Mouse (Mus musculus): ENCODE measurements around the gene Plekhs1. TPM values are rescaled to one million over a fixed set of nuclear protein-coding genes. Genes with fewer than 3 reads are reported as not detected.

Gene Plekhs1
- polyA plus RNA-seq, 1 experiment from 2014 or later, result 0.18 TPM

DNA sequence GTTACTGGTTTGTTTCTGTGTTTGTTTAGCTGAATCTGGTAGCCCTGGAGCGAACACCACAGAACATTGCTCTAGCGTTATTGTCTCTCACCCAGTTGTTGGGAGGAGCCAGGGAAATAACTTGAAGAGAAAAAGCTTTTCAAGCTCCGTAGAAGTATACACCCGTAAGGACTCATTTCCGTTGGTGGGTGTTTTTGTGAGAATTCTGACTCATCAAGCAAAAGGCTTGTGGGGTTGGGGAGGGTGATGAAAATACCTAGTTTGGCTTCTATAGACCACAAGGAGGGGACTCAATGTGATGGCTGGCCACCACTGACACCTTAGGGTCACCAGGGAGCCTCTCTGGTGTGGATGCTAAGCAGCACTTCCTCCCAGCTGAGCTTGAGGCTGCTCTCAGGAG, 10.5 kb upstream of the Plekhs1 start:
- no peak overlapping the region for H3K4me3 ChIP-seq (replicated peaks; ENCODE audit: low read depth, low read length)
- H3K4me2 ChIP-seq (ENCODE audit: low read length), result no peak overlapping the region
- H3K9ac ChIP-seq (replicated peaks; ENCODE audit: low read length), result no peak overlapping the region
- no peaks in the 10 kb centered on the region for H3K27me3 ChIP-seq (ENCODE audit: control insufficient read depth, insufficient read depth, low read length)
- no peaks in the 10 kb centered on the region for H3K36me3 ChIP-seq (ENCODE audit: control insufficient read depth, insufficient read depth, low read length)
- no peaks in the 10 kb centered on the region for H3K4me1 ChIP-seq (ENCODE audit: control insufficient read depth, insufficient read depth, low read length)
- no peak for ATAC-seq (ENCODE audit: low FRiP score, low TSS enrichment)
- no peak overlapping the region for H3K27ac ChIP-seq (replicated peaks; ENCODE audit: low read depth, low read length)
- WGBS, result 91% methylated on average over 5 of the region's 5 CpGs
- DNase-seq, result no peak
- no peaks in the 10 kb centered on the region for H3K9me3 ChIP-seq (ENCODE audit: control insufficient read depth, low read length)

DNA sequence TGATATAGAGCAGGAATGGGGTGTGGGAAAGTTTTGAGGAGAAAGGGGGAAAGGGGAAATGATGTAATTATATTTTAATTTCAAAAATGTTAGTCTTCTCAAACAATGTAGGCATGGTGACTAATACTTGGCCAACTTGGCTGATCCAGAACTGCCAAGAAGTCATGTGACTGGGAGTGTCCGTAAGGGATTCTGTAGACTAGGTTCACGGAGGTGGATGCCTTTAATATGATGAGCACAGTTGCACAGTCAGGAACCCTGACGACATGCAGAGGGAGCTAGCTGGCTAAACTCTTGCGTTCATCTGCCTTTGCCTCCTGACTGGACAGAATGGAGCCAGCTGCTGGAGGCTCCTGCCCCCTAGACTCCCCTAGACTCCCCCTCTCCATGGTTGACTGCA, 9.6 kb upstream of the Plekhs1 start:
- Histone ChIP-seq H3K4me3 (replicated peaks; ENCODE audit: low read depth, low read length) (no peak overlapping the region), H3K27ac (replicated peaks; ENCODE audit: low read depth, low read length) (no peak overlapping the region), H3K9me3 (ENCODE audit: control insufficient read depth, low read length) (no peaks in the 10 kb centered on the region), H3K36me3 (ENCODE audit: control insufficient read depth, insufficient read depth, low read length) (no peaks in the 10 kb centered on the region), H3K4me1 (ENCODE audit: control insufficient read depth, insufficient read depth, low read length) (no peaks in the 10 kb centered on the region), H3K9ac (replicated peaks; ENCODE audit: low read length) (no peak overlapping the region), H3K4me2 (ENCODE audit: low read length) (no peak overlapping the region), H3K27me3 (ENCODE audit: control insufficient read depth, insufficient read depth, low read length) (no peaks in the 10 kb centered on the region)
- ATAC-seq (ENCODE audit: low FRiP score, low TSS enrichment) (no peak), DNase-seq (no peak)
- 70% methylated on average over 4 of the region's 4 CpGs for WGBS

DNA sequence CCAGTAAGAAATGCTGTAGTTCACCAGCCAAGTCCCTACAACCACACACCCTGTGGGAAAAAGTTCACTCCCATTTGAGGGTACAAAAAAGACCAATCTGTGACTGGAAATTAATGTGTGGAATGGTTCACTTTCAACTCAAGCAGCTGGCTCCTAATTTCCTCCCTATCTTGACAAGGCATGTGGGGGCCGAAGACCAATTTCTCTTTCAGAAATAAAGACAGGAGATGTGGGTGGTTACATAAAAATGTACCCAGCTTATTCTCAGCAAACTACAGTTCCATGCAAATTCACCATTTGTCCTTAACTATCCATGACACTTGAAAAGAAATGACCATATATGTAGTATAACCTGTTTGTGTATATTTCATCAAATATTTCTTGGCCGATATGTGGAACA, 9.0 kb upstream of the Plekhs1 start:
- no peak overlapping the region for H3K27ac ChIP-seq (replicated peaks; ENCODE audit: low read depth, low read length)
- H3K9ac ChIP-seq (replicated peaks; ENCODE audit: low read length), result no peak overlapping the region
- no peak overlapping the region for H3K4me2 ChIP-seq (ENCODE audit: low read length)
- DNase-seq (no peak), ATAC-seq (ENCODE audit: low FRiP score, low TSS enrichment) (no peak)
- H3K4me3 ChIP-seq (replicated peaks; ENCODE audit: low read depth, low read length), result no peak overlapping the region
- H3K36me3 ChIP-seq (ENCODE audit: control insufficient read depth, insufficient read depth, low read length), result no peaks in the 10 kb centered on the region
- no peaks in the 10 kb centered on the region for H3K4me1 ChIP-seq (ENCODE audit: control insufficient read depth, insufficient read depth, low read length)
- no peaks in the 10 kb centered on the region for H3K9me3 ChIP-seq (ENCODE audit: control insufficient read depth, low read length)
- WGBS, result 92% methylated on average over 2 of the region's 2 CpGs
- no peaks in the 10 kb centered on the region for H3K27me3 ChIP-seq (ENCODE audit: control insufficient read depth, insufficient read depth, low read length)

DNA sequence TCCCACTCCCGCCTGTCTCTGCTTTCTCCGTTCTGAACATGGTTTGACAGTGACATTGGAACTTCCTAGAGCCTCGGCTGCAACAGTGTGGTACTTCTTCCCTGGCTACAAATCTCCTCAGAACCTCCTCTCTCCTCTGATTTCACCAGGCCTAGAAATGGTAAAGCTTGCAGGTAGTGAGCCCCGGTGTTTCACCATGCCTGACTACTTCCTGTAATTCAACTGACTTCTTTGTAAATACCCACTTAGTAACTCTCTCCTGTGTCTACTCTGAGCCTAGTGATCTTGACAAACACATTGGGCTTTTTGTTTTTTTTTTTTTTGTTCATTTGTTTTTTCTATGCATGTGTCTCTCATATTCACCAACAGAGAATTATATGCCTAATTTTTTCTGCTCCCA, 6.6 kb upstream of the Plekhs1 start:
- Histone ChIP-seq H3K27ac (replicated peaks; ENCODE audit: low read depth, low read length) (no peak overlapping the region), H3K4me2 (ENCODE audit: low read length) (no peak overlapping the region), H3K4me3 (replicated peaks; ENCODE audit: low read depth, low read length) (no peak overlapping the region), H3K9ac (replicated peaks; ENCODE audit: low read length) (no peak overlapping the region), H3K36me3 (ENCODE audit: control insufficient read depth, insufficient read depth, low read length) (no peaks in the 10 kb centered on the region), H3K27me3 (ENCODE audit: control insufficient read depth, insufficient read depth, low read length) (no peaks in the 10 kb centered on the region), H3K9me3 (ENCODE audit: control insufficient read depth, low read length) (no peaks in the 10 kb centered on the region), H3K4me1 (ENCODE audit: control insufficient read depth, insufficient read depth, low read length) (no peaks in the 10 kb centered on the region)
- no peak for ATAC-seq (ENCODE audit: low FRiP score, low TSS enrichment)
- WGBS, result 91% methylated on average over 4 of the region's 4 CpGs
- DNase-seq, result no peak

DNA sequence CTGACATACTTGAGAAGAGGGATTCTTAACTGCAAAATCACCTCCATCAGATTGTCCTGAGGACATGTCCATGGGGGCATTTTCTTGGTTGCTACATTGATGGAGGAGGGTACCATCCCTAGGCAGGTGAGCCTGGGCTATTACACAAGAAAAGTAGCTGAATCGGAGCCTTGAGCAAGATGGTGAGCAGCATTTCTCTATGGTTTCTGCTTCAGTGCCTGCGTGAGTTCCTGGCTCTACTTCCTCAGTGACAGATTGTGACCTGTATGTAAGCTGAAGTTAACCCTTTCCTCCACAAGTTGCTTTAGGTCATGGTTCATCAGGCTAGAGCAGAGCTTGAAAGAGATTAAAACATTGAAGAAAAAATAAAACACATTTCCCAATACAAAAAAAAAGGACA, 6.1 kb upstream of the Plekhs1 start:
- H3K9ac ChIP-seq (replicated peaks; ENCODE audit: low read length), result no peak overlapping the region
- H3K4me1 ChIP-seq (ENCODE audit: control insufficient read depth, insufficient read depth, low read length), result no peaks in the 10 kb centered on the region
- no peak overlapping the region for H3K4me2 ChIP-seq (ENCODE audit: low read length)
- no peak overlapping the region for H3K4me3 ChIP-seq (replicated peaks; ENCODE audit: low read depth, low read length)
- H3K27ac ChIP-seq (replicated peaks; ENCODE audit: low read depth, low read length), result no peak overlapping the region
- ATAC-seq (ENCODE audit: low FRiP score, low TSS enrichment) (no peak), DNase-seq (no peak)
- H3K27me3 ChIP-seq (ENCODE audit: control insufficient read depth, insufficient read depth, low read length), result no peaks in the 10 kb centered on the region
- H3K9me3 ChIP-seq (ENCODE audit: control insufficient read depth, low read length), result no peaks in the 10 kb centered on the region
- 38% methylated on average over 2 of the region's 2 CpGs for WGBS
- H3K36me3 ChIP-seq (ENCODE audit: control insufficient read depth, insufficient read depth, low read length), result no peaks in the 10 kb centered on the region

DNA sequence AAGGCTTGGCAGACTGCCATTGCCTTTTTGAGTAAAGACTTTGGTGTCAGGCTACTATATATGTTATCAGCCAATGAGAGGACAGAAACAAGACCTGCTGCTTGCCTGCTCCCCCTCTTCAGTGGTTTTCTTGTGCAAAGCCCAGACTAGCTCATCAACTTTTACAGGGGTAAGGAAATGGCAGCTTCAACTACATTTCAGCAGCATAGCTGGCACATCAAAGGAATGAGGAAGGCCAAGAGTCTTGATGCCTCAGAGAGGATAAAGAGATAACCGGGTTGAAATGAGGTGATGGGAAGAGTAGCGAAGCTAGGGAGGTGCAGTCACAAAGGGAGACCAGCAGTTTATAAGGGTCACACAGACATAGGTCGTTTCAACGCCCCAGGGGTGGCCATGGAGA, 3.9 kb upstream of the Plekhs1 start:
- H3K4me3 ChIP-seq (replicated peaks; ENCODE audit: low read depth, low read length), result no peak overlapping the region
- H3K4me2 ChIP-seq (ENCODE audit: low read length), result no peak overlapping the region
- WGBS, result 83% methylated on average over 4 of the region's 4 CpGs
- no peak overlapping the region for H3K9ac ChIP-seq (replicated peaks; ENCODE audit: low read length)
- ATAC-seq (ENCODE audit: low FRiP score, low TSS enrichment), result no peak
- no peaks in the 10 kb centered on the region for H3K36me3 ChIP-seq (ENCODE audit: control insufficient read depth, insufficient read depth, low read length)
- H3K9me3 ChIP-seq (ENCODE audit: control insufficient read depth, low read length), result no peaks in the 10 kb centered on the region
- no peak for DNase-seq
- H3K4me1 ChIP-seq (ENCODE audit: control insufficient read depth, insufficient read depth, low read length), result no peaks in the 10 kb centered on the region
- no peak overlapping the region for H3K27ac ChIP-seq (replicated peaks; ENCODE audit: low read depth, low read length)
- no peaks in the 10 kb centered on the region for H3K27me3 ChIP-seq (ENCODE audit: control insufficient read depth, insufficient read depth, low read length)

DNA sequence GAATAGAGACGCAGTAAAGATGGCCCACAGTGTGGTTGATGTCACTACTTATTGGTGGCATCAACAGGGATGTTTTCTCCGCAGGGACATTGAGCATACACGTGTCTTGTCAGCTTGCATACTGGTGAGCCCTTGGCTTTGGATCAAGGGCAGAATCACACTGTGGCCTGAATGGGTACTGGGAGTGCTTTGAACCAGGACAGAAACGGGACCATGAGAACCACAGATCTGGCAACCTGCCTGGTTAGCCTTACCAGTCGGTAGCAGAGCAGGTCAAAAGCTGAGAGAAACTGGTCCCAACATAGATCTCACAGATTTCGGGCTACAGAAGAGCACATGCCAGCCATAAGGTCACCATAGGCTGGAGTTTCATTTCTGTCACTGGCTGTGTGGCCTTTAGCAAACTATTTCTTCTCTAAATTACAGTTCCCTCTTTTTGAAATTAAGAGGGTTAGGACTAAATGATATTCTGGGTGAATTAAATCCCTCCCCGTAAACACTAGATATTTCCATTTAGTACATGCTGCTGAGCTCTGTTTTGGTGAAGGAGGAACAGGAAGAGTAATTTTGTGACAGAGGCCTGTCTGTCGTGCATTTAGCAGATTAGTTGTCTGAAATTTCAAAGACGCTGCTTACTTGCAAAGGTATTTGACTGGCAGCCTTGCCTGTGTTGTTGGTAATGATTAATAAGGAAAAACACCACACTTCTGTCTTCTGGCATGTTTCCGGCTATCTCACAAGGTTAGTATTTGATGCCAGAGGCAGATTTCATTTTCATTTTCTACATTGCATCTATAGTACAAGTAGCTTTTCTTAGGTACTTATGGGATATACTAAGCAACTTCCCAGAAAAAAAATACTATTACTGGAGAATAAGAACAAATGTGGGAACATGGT, 2.0 kb upstream of the Plekhs1 start:
- no peaks in the 10 kb centered on the region for H3K27me3 ChIP-seq (ENCODE audit: control insufficient read depth, insufficient read depth, low read length)
- DNase-seq, result no peak
- no peak overlapping the region for H3K4me3 ChIP-seq (replicated peaks; ENCODE audit: low read depth, low read length)
- H3K36me3 ChIP-seq (ENCODE audit: control insufficient read depth, insufficient read depth, low read length), result no peaks in the 10 kb centered on the region
- ATAC-seq (ENCODE audit: low FRiP score, low TSS enrichment), result no peak
- H3K4me1 ChIP-seq (ENCODE audit: control insufficient read depth, insufficient read depth, low read length), result no peaks in the 10 kb centered on the region
- no peaks in the 10 kb centered on the region for H3K9me3 ChIP-seq (ENCODE audit: control insufficient read depth, low read length)
- no peak overlapping the region for H3K9ac ChIP-seq (replicated peaks; ENCODE audit: low read length)
- H3K4me2 ChIP-seq (ENCODE audit: low read length), result no peak overlapping the region
- 87% methylated on average over 10 of the region's 10 CpGs for WGBS
- no peak overlapping the region for H3K27ac ChIP-seq (replicated peaks; ENCODE audit: low read depth, low read length)

DNA sequence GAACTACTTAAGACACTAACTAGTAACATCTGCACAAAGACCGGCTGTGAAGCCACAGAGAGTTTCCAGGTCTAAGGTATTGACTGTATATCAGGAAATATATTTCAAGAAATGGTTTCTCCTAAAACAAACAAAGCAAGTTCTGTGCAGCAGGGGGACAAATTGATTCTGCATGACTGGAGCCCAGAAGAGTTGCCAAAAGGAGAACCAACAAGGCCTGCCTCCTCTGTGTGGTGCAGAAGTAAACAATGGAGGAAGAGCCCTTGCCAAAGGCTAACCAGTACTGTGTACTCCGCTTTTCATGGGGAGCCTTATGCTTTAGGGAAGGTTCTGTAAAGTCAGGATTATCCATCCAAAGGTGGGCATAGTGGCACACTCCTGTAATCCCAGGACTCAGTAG, 1.2 kb upstream of the Plekhs1 start:
- no peak overlapping the region for H3K4me3 ChIP-seq (replicated peaks; ENCODE audit: low read depth, low read length)
- H3K27ac ChIP-seq (replicated peaks; ENCODE audit: low read depth, low read length), result no peak overlapping the region
- H3K4me1 ChIP-seq (ENCODE audit: control insufficient read depth, insufficient read depth, low read length), result no peaks in the 10 kb centered on the region
- H3K9ac ChIP-seq (replicated peaks; ENCODE audit: low read length), result no peak overlapping the region
- ATAC-seq (ENCODE audit: low FRiP score, low TSS enrichment), result no peak
- no peaks in the 10 kb centered on the region for H3K36me3 ChIP-seq (ENCODE audit: control insufficient read depth, insufficient read depth, low read length)
- no peaks in the 10 kb centered on the region for H3K9me3 ChIP-seq (ENCODE audit: control insufficient read depth, low read length)
- WGBS, result 87% methylated on average over 2 of the region's 2 CpGs
- DNase-seq, result no peak
- H3K4me2 ChIP-seq (ENCODE audit: low read length), result no peak overlapping the region
- no peaks in the 10 kb centered on the region for H3K27me3 ChIP-seq (ENCODE audit: control insufficient read depth, insufficient read depth, low read length)

DNA sequence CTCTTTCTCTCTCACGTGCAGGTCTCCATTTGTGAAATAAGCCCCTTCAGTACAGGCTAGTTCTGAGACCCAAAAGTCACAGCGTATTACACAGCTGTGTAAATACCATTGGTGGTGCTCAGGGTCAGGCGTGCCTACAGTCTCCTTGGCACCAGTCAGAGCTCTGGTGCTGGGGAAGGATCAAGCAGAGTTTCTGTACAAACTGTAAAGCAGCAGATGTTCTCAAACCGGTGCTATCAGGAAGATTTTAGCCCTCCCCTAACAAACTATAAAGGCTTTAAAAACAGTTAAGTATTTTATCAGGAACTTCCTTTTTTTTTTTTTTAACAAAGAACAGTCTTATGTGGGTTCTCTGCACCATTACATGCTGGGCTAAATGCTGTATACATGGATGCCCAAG, 1.3 kb downstream of the Plekhs1 start:
- no peaks in the 10 kb centered on the region for H3K36me3 ChIP-seq (ENCODE audit: control insufficient read depth, insufficient read depth, low read length)
- no peak overlapping the region for H3K27ac ChIP-seq (replicated peaks; ENCODE audit: low read depth, low read length)
- no peak overlapping the region for H3K9ac ChIP-seq (replicated peaks; ENCODE audit: low read length)
- DNase-seq (no peak), ATAC-seq (ENCODE audit: low FRiP score, low TSS enrichment) (no peak)
- no peaks in the 10 kb centered on the region for H3K9me3 ChIP-seq (ENCODE audit: control insufficient read depth, low read length)
- WGBS, result 83% methylated on average over 4 of the region's 4 CpGs
- H3K4me2 ChIP-seq (ENCODE audit: low read length), result no peak overlapping the region
- H3K27me3 ChIP-seq (ENCODE audit: control insufficient read depth, insufficient read depth, low read length), result no peaks in the 10 kb centered on the region
- H3K4me1 ChIP-seq (ENCODE audit: control insufficient read depth, insufficient read depth, low read length), result no peaks in the 10 kb centered on the region
- no peak overlapping the region for H3K4me3 ChIP-seq (replicated peaks; ENCODE audit: low read depth, low read length)
